Mouse (Mus musculus) kidney, adult 11 months (tissue): ENCODE results near the gene Eid2b.

Experiments used
- DNase-seq: peaks from one replicate; pipeline ENCODE4 v3.0.0; 2022

The Eid2b gene

GRCm38 (mm10) chr7:28301616-28302433, 24.3 kb downstream of the Eid2b start, which contains the start of gene Dll3:
Dll3 (minus strand) TSS chr7:28302238.
- DNase-seq: no peak

- peak; percentile 74 for DNase-seq
Observed at GRCm38 (mm10) chr7:28305641-28306040, 28.1 kb downstream of the Eid2b start.

- peak; percentile 77 for DNase-seq
Observed at GRCm38 (mm10) chr7:28306216-28306615, 28.7 kb downstream of the Eid2b start.

GRCm38 (mm10) chr7:28309737-28310136, 32.2 kb downstream of the Eid2b start:
- DNase-seq: no peak

GRCm38 (mm10) chr7:28311151-28311925, 33.8 kb downstream of the Eid2b start:
- DNase-seq: no peak

- peak; percentile 97 for DNase-seq
Observed at GRCm38 (mm10) chr7:28311926-28312543, 34.5 kb downstream of the Eid2b start, which contains the start of gene Timm50. Timm50 (minus strand) TSS chr7:28312072.

GRCm38 (mm10) chr7:28318036-28318435, 40.5 kb downstream of the Eid2b start:
- no peak for DNase-seq

- DNase-seq: no peak
Observed at GRCm38 (mm10) chr7:28318714-28319113, 41.2 kb downstream of the Eid2b start.

- peak; percentile 67 for DNase-seq
Observed at GRCm38 (mm10) chr7:28321974-28322720, 44.6 kb downstream of the Eid2b start.

- no peak for DNase-seq
Observed at GRCm38 (mm10) chr7:28325293-28325692, 47.8 kb downstream of the Eid2b start.

- DNase-seq: no peak
Observed at GRCm38 (mm10) chr7:28326457-28326856, 48.9 kb downstream of the Eid2b start.

- no peak for DNase-seq
Observed at GRCm38 (mm10) chr7:28328260-28328659, 50.7 kb downstream of the Eid2b start.
